In genomic region chr6:27956278-27956857, GRCm38 (mm10) we compare ENCODE assay signal across 28 mouse cellular contexts.
DNase-seq lines count a peak whose midpoint lies in the region; ATAC-seq lines count a peak whose summit lies in the region.
"Had no signal": no experiment of that assay in that cellular context is flagged by ENCODE, and none has a peak within 500 bp of the region (broad histone marks: within the 10 kb centered on the region; RNA-seq: fewer than 3 reads in every experiment).

No protein-coding gene starts in this region.

- WGBS in forebrain, embryonic 13.5 days, result 60% methylated on average over 6 of the region's 6 CpGs
- 79% methylated on average over 6 of the region's 6 CpGs for WGBS in forebrain, embryonic 10.5 days
- 79% methylated on average over 6 of the region's 6 CpGs for WGBS in midbrain, embryonic 11.5 days
- 81% methylated on average over 6 of the region's 6 CpGs for WGBS in midbrain, embryonic 10.5 days
- 47% methylated on average over 6 of the region's 6 CpGs for WGBS in forebrain, embryonic 16.5 days

- H3K4me3 ChIP-seq in forebrain, embryonic 13.5 days, result no peak overlapping the region
- H3K4me3 ChIP-seq in forebrain, embryonic 10.5 days, result no peak overlapping the region
- no peak overlapping the region for H3K4me3 ChIP-seq in midbrain, embryonic 11.5 days (ENCODE audit: low read depth, low read length)
- no peak overlapping the region for H3K4me3 ChIP-seq in midbrain, embryonic 10.5 days
- H3K4me3 ChIP-seq in forebrain, embryonic 16.5 days (replicated peaks; ENCODE audit: low read length), result no peak overlapping the region
- H3K4me3 ChIP-seq: heart, embryonic 13.5 days; hindbrain, embryonic 10.5 days; limb, embryonic 10.5 days; limb, embryonic 15.5 days; liver, embryonic 13.5 days; megakaryocyte, embryonic 14.5 days; stomach, embryonic 15.5 days had no signal

- peak; percentile 77; the same call in 1 of the 2 replicates for ATAC-seq in forebrain, embryonic 13.5 days
- ATAC-seq in midbrain, embryonic 11.5 days (ENCODE audit: low FRiP score), result no peak
- ATAC-seq in forebrain, embryonic 16.5 days, result peak; percentile 49
- ATAC-seq: intestine, postnatal 0 days; lung, postnatal 0 days had no signal

- H3K36me3 ChIP-seq in forebrain, embryonic 13.5 days (ENCODE audit: poor library complexity, severe bottlenecking), result no peaks in the 10 kb centered on the region
- no peaks in the 10 kb centered on the region for H3K36me3 ChIP-seq in forebrain, embryonic 10.5 days (replicated peaks)
- no peaks in the 10 kb centered on the region for H3K36me3 ChIP-seq in midbrain, embryonic 11.5 days (ENCODE audit: control insufficient read depth, insufficient read depth, low read length)
- H3K36me3 ChIP-seq in midbrain, embryonic 10.5 days, result no peaks in the 10 kb centered on the region
- H3K36me3 ChIP-seq in forebrain, embryonic 16.5 days (ENCODE audit: control insufficient read depth, insufficient read depth), result no peaks in the 10 kb centered on the region
- H3K36me3 ChIP-seq: heart, embryonic 13.5 days; hindbrain, embryonic 10.5 days; limb, embryonic 10.5 days; limb, embryonic 15.5 days; liver, embryonic 13.5 days; stomach, embryonic 15.5 days had no signal

- no peak for DNase-seq in forebrain, embryonic 10.5 days (ENCODE audit: extremely low spot score, low spot score)
- peak; percentile 4 for DNase-seq in midbrain, embryonic 11.5 days (ENCODE audit: low spot score, missing footprints)
- DNase-seq in midbrain, embryonic 10.5 days (ENCODE audit: low spot score), result no peak
- no peak for DNase-seq in cerebellum, adult 9-10 months
- no peak for DNase-seq in frontal cortex, postnatal 10 days (ENCODE audit: low spot score in 2 of 2)
- DNase-seq: adrenal gland, postnatal 14 days; cerebellum, adult 18-20 months; cerebellum, postnatal 14 days; gastrocnemius, postnatal 10 days; heart, postnatal 10 days; kidney, adult 9 months; kidney, postnatal 10 days; layer of hippocampus, postnatal 36 days; liver, embryonic 13.5 days; lung, adult 18-20 months; lung, postnatal 4 days; right cerebral cortex, postnatal 25 days had no signal

- no peak overlapping the region for H3K4me2 ChIP-seq in forebrain, embryonic 13.5 days
- no peak overlapping the region for H3K4me2 ChIP-seq in midbrain, embryonic 11.5 days
- H3K4me2 ChIP-seq in forebrain, embryonic 16.5 days (ENCODE audit: low read length), result no peak overlapping the region
- H3K4me2 ChIP-seq: heart, embryonic 13.5 days; limb, embryonic 15.5 days; liver, embryonic 13.5 days; stomach, embryonic 15.5 days had no signal

- 0 out of 2 replicates have a peak, but pooled peaks cover 3% of the 10 kb centered on the region for H3K4me1 ChIP-seq in forebrain, embryonic 13.5 days
- peaks cover 3% of the 10 kb centered on the region; the same call in 1 of the 2 replicates for H3K4me1 ChIP-seq in forebrain, embryonic 10.5 days
- H3K4me1 ChIP-seq in midbrain, embryonic 11.5 days (ENCODE audit: control insufficient read depth, insufficient read depth, low read length), result no peaks in the 10 kb centered on the region
- H3K4me1 ChIP-seq in midbrain, embryonic 10.5 days, result no peaks in the 10 kb centered on the region
- H3K4me1 ChIP-seq in forebrain, embryonic 16.5 days (replicated peaks; ENCODE audit: control insufficient read depth, insufficient read depth, low read length), result no peaks in the 10 kb centered on the region
- H3K4me1 ChIP-seq: heart, embryonic 13.5 days; hindbrain, embryonic 10.5 days; limb, embryonic 10.5 days; limb, embryonic 15.5 days; liver, embryonic 13.5 days; megakaryocyte, embryonic 14.5 days; stomach, embryonic 15.5 days had no signal

- H3K27me3 ChIP-seq in forebrain, embryonic 13.5 days, result no peaks in the 10 kb centered on the region
- H3K27me3 ChIP-seq in forebrain, embryonic 10.5 days (ENCODE audit: poor library complexity, severe bottlenecking), result no peaks in the 10 kb centered on the region
- H3K27me3 ChIP-seq in midbrain, embryonic 11.5 days (ENCODE audit: control insufficient read depth, insufficient read depth, low read length), result no peaks in the 10 kb centered on the region
- no peaks in the 10 kb centered on the region for H3K27me3 ChIP-seq in midbrain, embryonic 10.5 days (ENCODE audit: low read depth, poor library complexity, severe bottlenecking)
- no peaks in the 10 kb centered on the region for H3K27me3 ChIP-seq in forebrain, embryonic 16.5 days (replicated peaks; ENCODE audit: control insufficient read depth, insufficient read depth, low read length)
- H3K27me3 ChIP-seq: CH12.LX; heart, embryonic 13.5 days; limb, embryonic 15.5 days; liver, embryonic 13.5 days; megakaryocyte, embryonic 14.5 days; stomach, embryonic 15.5 days had no signal

- H3K9me3 ChIP-seq in forebrain, embryonic 13.5 days (replicated peaks), result no peaks in the 10 kb centered on the region
- no peaks in the 10 kb centered on the region for H3K9me3 ChIP-seq in forebrain, embryonic 10.5 days
- no peaks in the 10 kb centered on the region for H3K9me3 ChIP-seq in midbrain, embryonic 11.5 days (ENCODE audit: control insufficient read depth, low read length)
- no peaks in the 10 kb centered on the region for H3K9me3 ChIP-seq in midbrain, embryonic 10.5 days (replicated peaks)
- H3K9me3 ChIP-seq in forebrain, embryonic 16.5 days (ENCODE audit: control insufficient read depth, low read length), result no peaks in the 10 kb centered on the region
- H3K9me3 ChIP-seq: heart, embryonic 13.5 days; hindbrain, embryonic 10.5 days; limb, embryonic 10.5 days; limb, embryonic 15.5 days; liver, embryonic 13.5 days; stomach, embryonic 15.5 days had no signal

- no peak overlapping the region for H3K9ac ChIP-seq in forebrain, embryonic 13.5 days
- H3K9ac ChIP-seq in midbrain, embryonic 11.5 days (ENCODE audit: low read length), result no peak overlapping the region
- H3K9ac ChIP-seq in forebrain, embryonic 16.5 days (replicated peaks; ENCODE audit: low read depth, low read length), result no peak overlapping the region
- H3K9ac ChIP-seq: heart, embryonic 13.5 days; limb, embryonic 15.5 days; liver, embryonic 13.5 days; stomach, embryonic 15.5 days had no signal

- H3K27ac ChIP-seq in forebrain, embryonic 13.5 days, result no peak overlapping the region
- H3K27ac ChIP-seq in forebrain, embryonic 10.5 days, result no peak overlapping the region
- H3K27ac ChIP-seq in midbrain, embryonic 11.5 days (ENCODE audit: low read depth, low read length), result no peak overlapping the region
- H3K27ac ChIP-seq in midbrain, embryonic 10.5 days (replicated peaks), result no peak overlapping the region
- H3K27ac ChIP-seq in forebrain, embryonic 16.5 days (ENCODE audit: low read length), result no peak overlapping the region
- H3K27ac ChIP-seq: heart, embryonic 13.5 days; hindbrain, embryonic 10.5 days; limb, embryonic 10.5 days; limb, embryonic 15.5 days; liver, embryonic 13.5 days; stomach, embryonic 15.5 days had no signal
